Mouse (Mus musculus): ENCODE measurements around the gene Adipoq. TPM values are rescaled to one million over a fixed set of nuclear protein-coding genes. Genes with fewer than 3 reads are reported as not detected.

The Adipoq gene
- polyA plus RNA-seq, 1 experiment from 2014 or later = 0.19 TPM

DNA sequence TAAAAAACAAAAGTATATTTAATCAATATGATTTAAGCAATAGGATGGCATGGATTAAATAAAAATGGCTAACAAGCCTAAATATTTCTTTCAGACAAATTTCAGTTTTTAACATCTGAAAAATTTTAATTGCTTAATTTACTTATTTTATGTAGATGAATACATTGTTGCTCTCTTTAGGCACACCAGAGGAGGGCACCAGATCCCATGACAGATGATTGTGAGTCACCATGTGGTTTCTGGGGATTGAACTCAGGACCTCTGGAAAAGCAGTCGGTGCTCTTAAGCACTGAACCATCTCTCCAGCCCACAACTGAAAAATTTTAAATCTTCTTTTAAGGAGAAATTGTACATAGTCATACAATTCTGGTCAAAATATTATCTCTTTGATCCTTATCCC, 43.3 kb downstream of the Adipoq start:
- Histone ChIP-seq H3K4me2 (no peak overlapping the region), H3K9ac (no peak overlapping the region), H3K36me3 (no peaks in the 10 kb centered on the region), H3K4me1 (no peaks in the 10 kb centered on the region), H3K27ac (no peak overlapping the region), H3K4me3 (no peak overlapping the region), H3K27me3 (no peaks in the 10 kb centered on the region), H3K9me3 (no peaks in the 10 kb centered on the region)
- 62% methylated on average over 1 of the region's 1 CpGs for WGBS
- no peak for ATAC-seq (ENCODE audit: borderline replicate concordance, extremely low read depth, low FRiP score, low TSS enrichment)

DNA sequence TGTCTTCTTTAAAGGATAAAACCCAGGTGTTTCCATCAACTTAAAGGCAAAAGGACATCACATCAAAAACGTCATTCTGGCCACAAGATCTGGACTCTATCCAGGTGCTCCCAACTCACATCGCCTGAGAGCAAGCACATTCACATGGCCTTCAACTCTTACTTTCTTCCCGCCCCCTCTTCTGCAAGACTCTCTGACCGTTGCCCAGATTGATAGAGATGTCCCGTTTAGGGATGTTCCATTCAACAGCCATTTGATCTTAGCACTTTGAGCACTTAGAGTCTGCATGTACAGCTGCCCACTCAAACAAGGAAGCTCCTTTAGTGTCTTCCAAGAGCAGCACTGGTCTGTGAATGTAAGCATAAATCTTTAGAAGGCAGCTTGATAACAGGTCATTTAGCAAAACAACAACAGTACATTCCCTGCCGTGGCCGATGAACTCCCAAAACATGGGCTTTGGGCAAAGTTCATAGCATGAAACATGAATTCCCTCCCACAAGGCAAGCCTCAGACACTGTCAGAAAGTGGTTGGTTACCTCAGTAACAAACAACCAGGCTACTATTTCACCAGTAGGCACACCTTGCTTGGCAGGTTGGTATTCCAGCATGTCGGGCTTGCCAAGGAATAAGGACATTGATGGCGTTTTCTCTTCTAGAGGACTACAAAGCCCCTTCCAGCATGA, 45.4 kb downstream of the Adipoq start:
- Histone ChIP-seq H3K4me1 (no peaks in the 10 kb centered on the region), H3K9ac (no peak overlapping the region), H3K27me3 (no peaks in the 10 kb centered on the region), H3K36me3 (no peaks in the 10 kb centered on the region), H3K27ac (no peak overlapping the region), H3K4me3 (no peak overlapping the region), H3K9me3 (no peaks in the 10 kb centered on the region), H3K4me2 (no peak overlapping the region)
- no peak for ATAC-seq (ENCODE audit: borderline replicate concordance, extremely low read depth, low FRiP score, low TSS enrichment)
- 64% methylated on average over 9 of the region's 9 CpGs for WGBS

DNA sequence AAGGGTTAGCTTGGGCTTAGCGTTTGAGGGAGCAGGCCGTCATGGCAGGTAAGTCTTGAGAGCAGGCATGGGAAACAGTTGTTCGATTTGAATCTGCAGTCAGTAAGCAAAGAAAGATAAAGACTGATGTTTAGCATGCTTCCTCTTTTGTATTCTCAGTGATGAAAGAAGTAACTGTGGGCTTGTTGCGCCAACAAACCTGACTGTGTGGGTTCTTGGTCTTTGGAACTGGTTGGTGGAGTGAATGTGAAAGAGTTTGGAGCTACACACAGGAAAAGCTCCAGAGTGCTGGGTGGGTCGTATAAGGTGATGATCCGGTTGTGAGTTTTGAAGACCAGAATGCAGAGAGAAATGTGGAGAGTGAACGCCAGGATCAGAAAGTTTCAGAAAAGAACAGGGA, 49.3 kb downstream of the Adipoq start:
- no peak overlapping the region for H3K4me3 ChIP-seq
- H3K9ac ChIP-seq = no peak overlapping the region
- 81% methylated on average over 7 of the region's 7 CpGs for WGBS

DNA sequence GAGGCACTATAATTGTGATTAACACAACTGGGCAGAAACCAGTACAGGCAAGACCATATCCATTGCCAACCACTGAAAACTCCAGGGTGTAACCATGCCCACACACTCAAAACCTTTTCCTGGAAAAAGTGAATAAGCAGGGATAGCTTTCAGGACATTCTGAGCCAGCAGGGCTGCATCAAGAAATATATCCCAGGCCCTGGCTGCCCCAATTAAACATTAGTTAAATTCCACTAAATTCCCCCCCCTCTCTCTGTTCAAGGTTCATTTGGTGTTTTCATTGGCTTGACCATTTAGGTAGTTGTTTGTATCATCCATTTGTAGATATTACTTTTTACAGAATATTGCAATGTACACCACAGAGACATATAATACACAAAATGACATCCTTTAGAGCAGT, 50.0 kb downstream of the Adipoq start:
- H3K27me3 ChIP-seq = no peaks in the 10 kb centered on the region
- no peaks in the 10 kb centered on the region for H3K9me3 ChIP-seq
- ATAC-seq (ENCODE audit: borderline replicate concordance, extremely low read depth, low FRiP score, low TSS enrichment) = no peak
- no peak overlapping the region for H3K4me3 ChIP-seq
- no peak overlapping the region for H3K27ac ChIP-seq
- no peak overlapping the region for H3K9ac ChIP-seq
- H3K4me1 ChIP-seq = no peaks in the 10 kb centered on the region
- H3K4me2 ChIP-seq = no peak overlapping the region
- no peaks in the 10 kb centered on the region for H3K36me3 ChIP-seq

More for the DNA sequence above, 49.3 kb downstream of the Adipoq start:
- Histone ChIP-seq H3K4me1 (no peaks in the 10 kb centered on the region), H3K27ac (no peak overlapping the region), H3K27me3 (no peaks in the 10 kb centered on the region), H3K36me3 (no peaks in the 10 kb centered on the region), H3K9me3 (no peaks in the 10 kb centered on the region), H3K4me2 (no peak overlapping the region)
- no peak for ATAC-seq (ENCODE audit: borderline replicate concordance, extremely low read depth, low FRiP score, low TSS enrichment)

DNA sequence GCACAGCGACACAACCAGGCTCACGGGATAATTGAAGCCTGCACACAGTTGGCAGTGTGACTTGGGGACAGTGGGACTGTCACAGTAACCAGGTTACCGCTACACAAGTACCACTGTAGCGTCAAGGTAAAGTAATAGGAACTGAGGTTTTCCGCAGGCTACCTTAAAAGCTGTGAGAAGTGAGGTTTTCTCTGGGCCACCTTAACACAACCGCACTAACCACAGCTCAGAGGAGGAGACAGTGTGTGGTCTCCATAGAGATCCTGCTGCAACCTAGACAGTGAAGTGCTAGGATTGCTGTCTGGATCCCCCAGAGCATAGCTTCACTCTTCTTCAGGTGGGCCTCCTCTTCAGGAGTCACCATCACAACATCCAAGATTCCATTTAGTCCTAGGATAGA, 50.5 kb downstream of the Adipoq start:
- Histone ChIP-seq H3K9ac (no peak overlapping the region), H3K4me2 (no peak overlapping the region), H3K27me3 (no peaks in the 10 kb centered on the region), H3K4me3 (no peak overlapping the region), H3K36me3 (no peaks in the 10 kb centered on the region), H3K4me1 (no peaks in the 10 kb centered on the region), H3K27ac (no peak overlapping the region), H3K9me3 (no peaks in the 10 kb centered on the region)
- no peak for ATAC-seq (ENCODE audit: borderline replicate concordance, extremely low read depth, low FRiP score, low TSS enrichment)
- WGBS = 87% methylated on average over 6 of the region's 6 CpGs

DNA sequence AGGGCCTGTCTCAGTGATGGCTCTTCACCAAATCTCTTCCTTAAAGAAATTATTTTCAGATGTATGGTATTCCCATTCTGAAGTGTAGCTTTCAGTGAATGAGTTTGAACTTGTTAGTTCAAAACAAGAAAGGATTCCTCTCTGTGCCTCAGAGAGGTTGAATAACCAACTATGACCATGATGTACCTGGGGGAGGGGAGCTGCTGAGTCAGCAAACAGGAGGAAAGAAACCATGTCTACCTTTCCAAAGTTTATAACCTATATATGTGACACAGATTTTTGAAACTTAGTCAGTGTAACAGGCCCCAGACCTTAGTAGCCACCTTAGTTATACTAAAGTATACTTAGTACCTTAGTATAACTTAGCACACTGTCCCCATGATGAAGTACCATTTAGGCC, 55.2 kb downstream of the Adipoq start:
- Histone ChIP-seq H3K9ac (no peak overlapping the region), H3K27me3 (no peaks in the 10 kb centered on the region), H3K9me3 (no peaks in the 10 kb centered on the region), H3K4me1 (no peaks in the 10 kb centered on the region), H3K4me3 (no peak overlapping the region), H3K27ac (no peak overlapping the region), H3K4me2 (no peak overlapping the region), H3K36me3 (no peaks in the 10 kb centered on the region)
- ATAC-seq (ENCODE audit: borderline replicate concordance, extremely low read depth, low FRiP score, low TSS enrichment) = no peak

Small RNA genes lying within 50 kb of the gene (microRNA-seq; reads per million reads assigned to microRNA genes)
- not detected for gene Gm49346

Other genes with a start within 250 kb of the Adipoq start
- 0.15 TPM in 1 of 2 replicates, not detected in the other for gene Fetub, start 228.2 kb upstream of the Adipoq start, polyA plus RNA-seq (2015; fragmentation: Nextera tagmentation; extraction: Ambion mirVana)
- gene Hrg, start 195.5 kb upstream of the Adipoq start, polyA plus RNA-seq (2015; fragmentation: Nextera tagmentation; extraction: Ambion mirVana) = not detected in 2 replicates
- 0.16 and 0.31 TPM in 2 replicates for gene Kng2, start 117.1 kb upstream of the Adipoq start, polyA plus RNA-seq (2015; fragmentation: Nextera tagmentation; extraction: Ambion mirVana)
- 0.59 and 4.1 TPM in 2 replicates for gene Kng1, start 88.7 kb upstream of the Adipoq start, polyA plus RNA-seq (2015; fragmentation: Nextera tagmentation; extraction: Ambion mirVana)
- gene Eif4a2, start 39.1 kb upstream of the Adipoq start, polyA plus RNA-seq (2015; fragmentation: Nextera tagmentation; extraction: Ambion mirVana) = 202 and 203 TPM in 2 replicates
- 135 and 138 TPM in 2 replicates for gene Rfc4, start 18.8 kb upstream of the Adipoq start, polyA plus RNA-seq (2015; fragmentation: Nextera tagmentation; extraction: Ambion mirVana)
- gene St6gal1, start 78.2 kb downstream of the Adipoq start, polyA plus RNA-seq (2015; fragmentation: Nextera tagmentation; extraction: Ambion mirVana) = 48.0 and 52.7 TPM in 2 replicates